Mouse (Mus musculus) heart, embryonic 16.5 days (tissue): ENCODE results near the gene Olfr3. TPM values are rescaled to one million over a fixed set of nuclear protein-coding genes. Genes with fewer than 3 reads are reported as not detected.

Experiments
- ATAC-seq: fragments of 200-750 bp; cut with Nextera tagmentation; replicated peaks from 2 replicates; pipeline ENCODE4 v1.8.0; 2017; ENCODE audit warnings: moderate number of reproducible peaks; ENCODE audit not compliant: insufficient read depth, low FRiP score; ENCODE audit errors: extremely low read depth
- H3K27ac ChIP-seq: fragments of 300-500 bp; sonication (generic); 2 replicates; pipeline ENCODE4 v1.5.1; 2014; ENCODE audit warnings: mild to moderate bottlenecking, low read length, control low read depth, moderate library complexity
- H3K27me3 ChIP-seq: fragments of 300-500 bp; sonication (generic); 2 replicates; pipeline ENCODE4 v1.6.1; 2014; ENCODE audit warnings: low read length, mixed read lengths; ENCODE audit not compliant: control insufficient read depth, insufficient read depth
- H3K36me3 ChIP-seq: fragments of 300-500 bp; sonication (generic); 2 replicates; pipeline ENCODE4 v1.6.1; 2014; ENCODE audit not compliant: control insufficient read depth, insufficient read depth
- H3K4me1 ChIP-seq: fragments of 300-500 bp; sonication (generic); 2 replicates; pipeline ENCODE4 v1.6.1; 2014; ENCODE audit warnings: low read length, mixed read lengths; ENCODE audit not compliant: control insufficient read depth, insufficient read depth
- H3K4me2 ChIP-seq: fragments of 300-500 bp; sonication (generic); 2 replicates; pipeline ENCODE4 v1.6.1; 2014; ENCODE audit warnings: low read depth, mild to moderate bottlenecking, control low read depth, low read length
- H3K4me3 ChIP-seq: fragments of 300-500 bp; sonication (generic); 2 replicates; pipeline ENCODE4 v1.5.1; 2014; ENCODE audit warnings: mild to moderate bottlenecking, control low read depth, low read length
- H3K9ac ChIP-seq: fragments of 300-500 bp; sonication (generic); 2 replicates; pipeline ENCODE4 v1.6.1; 2014; ENCODE audit warnings: low read length, control low read depth
- H3K9me3 ChIP-seq: fragments of 300-500 bp; sonication (generic); replicated peaks from 2 replicates; pipeline ENCODE4 v1.6.1; 2016; ENCODE audit warnings: low read length; ENCODE audit not compliant: control insufficient read depth
- WGBS: fragments of 180-500 bp; shearing (Covaris S2); extraction: QIAGEN DNeasy Blood & Tissue Kit; methylation state at CpG from one replicate; pipeline ENCODE4 v1.1.7; 2014; 5-methylcytosine and 5-hydroxymethylcytosine counted together
- polyA plus RNA-seq: library from polyadenylated mRNA; unstranded; fragments of >200 nt; fragmentation: Nextera tagmentation; extraction: Ambion mirVana; gene quantifications from 2 replicates; pipeline ENCODE4 v1.2.1, GENCODE M21; 2015

The Olfr3 gene
- not detected in 2 replicates for polyA plus RNA-seq

GRCm38 (mm10) chr2:36816932-36817331 is at the start of gene Olfr3:
Olfr3 (minus strand) TSS chr2:36817032.
- Histone ChIP-seq H3K9ac (no peak within 1 kb of the TSS), H3K4me1 (no peaks in the 10 kb centered on the region), H3K27ac (no peak within 1 kb of the TSS), H3K9me3 (peaks cover 7% of the 10 kb centered on the region), H3K27me3 (no peaks in the 10 kb centered on the region), H3K4me3 (no peak within 1 kb of the TSS), H3K4me2 (no peak within 1 kb of the TSS), H3K36me3 (no peaks in the 10 kb centered on the region)
- WGBS, result 60% methylated on average over 1 of the region's 1 CpGs
- no peak for ATAC-seq

- no peaks in the 10 kb centered on the region for H3K36me3 ChIP-seq
- no peak within 1 kb of the TSS for H3K4me3 ChIP-seq
- ATAC-seq, result no peak
- no peaks in the 10 kb centered on the region for H3K27me3 ChIP-seq
- H3K4me1 ChIP-seq, result no peaks in the 10 kb centered on the region
- 66% methylated on average over 1 of the region's 1 CpGs for WGBS
- H3K4me2 ChIP-seq, result no peak within 1 kb of the TSS
- no peak within 1 kb of the TSS for H3K27ac ChIP-seq
- H3K9ac ChIP-seq, result no peak within 1 kb of the TSS
- H3K9me3 ChIP-seq, result 0 out of 2 replicates have a peak, but pooled peaks cover 5% of the 10 kb centered on the region
Observed at GRCm38 (mm10) chr2:36862560-36862959, 45.7 kb upstream of the Olfr3 start, which contains the start of gene Olfr351. Olfr351 (minus strand) TSS chr2:36862660.

- H3K27me3 ChIP-seq, result no peaks in the 10 kb centered on the region
- H3K4me3 ChIP-seq, result no peak within 1 kb of the TSS
- no peak within 1 kb of the TSS for H3K27ac ChIP-seq
- H3K9me3 ChIP-seq, result peaks cover 9% of the 10 kb centered on the region
- ATAC-seq, result no peak
- no peak within 1 kb of the TSS for H3K9ac ChIP-seq
- WGBS, result 69% methylated on average over 1 of the region's 1 CpGs
- no peaks in the 10 kb centered on the region for H3K36me3 ChIP-seq
- H3K4me1 ChIP-seq, result no peaks in the 10 kb centered on the region
- H3K4me2 ChIP-seq, result no peak within 1 kb of the TSS
Observed at GRCm38 (mm10) chr2:36846010-36846409, 29.2 kb upstream of the Olfr3 start, which contains the start of gene Olfr350. Olfr350 (plus strand) TSS chr2:36846310.

- Histone ChIP-seq H3K4me3 (no peak within 1 kb of the TSS), H3K36me3 (no peaks in the 10 kb centered on the region), H3K27ac (no peak within 1 kb of the TSS), H3K27me3 (no peaks in the 10 kb centered on the region), H3K9ac (no peak within 1 kb of the TSS), H3K4me2 (no peak within 1 kb of the TSS), H3K4me1 (no peaks in the 10 kb centered on the region), H3K9me3 (peaks cover 5% of the 10 kb centered on the region; the same call in 1 of the 2 replicates)
- WGBS, result 76% methylated on average over 2 of the region's 2 CpGs
- ATAC-seq, result no peak
Observed at GRCm38 (mm10) chr2:36790238-36790637, 26.6 kb downstream of the Olfr3 start, which contains the start of gene Olfr50. Olfr50 (plus strand) TSS chr2:36790538.

GRCm38 (mm10) chr2:36783976-36784375 is 32.9 kb downstream of the Olfr3 start, which contains the start of gene Olfr348:
Olfr348 (plus strand) TSS chr2:36784276.
- Histone ChIP-seq H3K9me3 (peaks cover 5% of the 10 kb centered on the region; the same call in 1 of the 2 replicates), H3K9ac (no peak within 1 kb of the TSS), H3K4me3 (no peak within 1 kb of the TSS), H3K27ac (no peak within 1 kb of the TSS), H3K4me1 (no peaks in the 10 kb centered on the region), H3K4me2 (no peak within 1 kb of the TSS), H3K27me3 (no peaks in the 10 kb centered on the region), H3K36me3 (no peaks in the 10 kb centered on the region)
- WGBS, result 52% methylated on average over 2 of the region's 2 CpGs
- ATAC-seq, result no peak

Other genes starting within 250 kb of the Olfr3 start
- not detected in 2 replicates for gene Olfr345, start 177.0 kb downstream of the Olfr3 start, polyA plus RNA-seq
- gene Olfr346, start 131.2 kb downstream of the Olfr3 start, polyA plus RNA-seq, result not detected in 2 replicates
- not detected in 2 replicates for gene Olfr347, start 85.1 kb downstream of the Olfr3 start, polyA plus RNA-seq
- not detected in 2 replicates for gene Olfr348, start 32.8 kb downstream of the Olfr3 start, polyA plus RNA-seq
- gene Olfr50, start 26.5 kb downstream of the Olfr3 start, polyA plus RNA-seq, result not detected in 2 replicates
- not detected in 2 replicates for gene Olfr350, start 29.3 kb upstream of the Olfr3 start, polyA plus RNA-seq
- not detected in 2 replicates for gene Olfr351, start 45.6 kb upstream of the Olfr3 start, polyA plus RNA-seq
- gene Olfr352, start 51.4 kb upstream of the Olfr3 start, polyA plus RNA-seq, result not detected in 2 replicates
- gene Olfr353, start 75.9 kb upstream of the Olfr3 start, polyA plus RNA-seq, result not detected in 2 replicates
- not detected in 2 replicates for gene Olfr354, start 88.6 kb upstream of the Olfr3 start, polyA plus RNA-seq
- gene Olfr355, start 111.9 kb upstream of the Olfr3 start, polyA plus RNA-seq, result not detected in 2 replicates
- gene Olfr356, start 120.1 kb upstream of the Olfr3 start, polyA plus RNA-seq, result not detected in 2 replicates
- not detected in 2 replicates for gene Olfr357, start 176.8 kb upstream of the Olfr3 start, polyA plus RNA-seq
- not detected in 2 replicates for gene Olfr358, start 192.3 kb upstream of the Olfr3 start, polyA plus RNA-seq
- gene Olfr360, start 248.7 kb upstream of the Olfr3 start, polyA plus RNA-seq, result not detected in 2 replicates